Mouse (Mus musculus) hindbrain, embryonic 15.5 days (tissue): ENCODE data around the gene Tdrd5. TPM values are rescaled to one million over a fixed set of nuclear protein-coding genes. Genes with fewer than 3 reads are reported as not detected.

ENCODE experiments used
- ATAC-seq: fragments of 200-750 bp; cut with Nextera tagmentation; 2 replicates; pipeline ENCODE4 v1.8.0; 2017; ENCODE audit warnings: low read depth, moderate number of reproducible peaks, moderate TSS enrichment; ENCODE audit not compliant: low FRiP score
- H3K27ac ChIP-seq: fragments of 300-500 bp; sonication (generic); replicated peaks from 2 replicates; pipeline ENCODE4 v1.5.1; 2015; ENCODE audit warnings: mild to moderate bottlenecking, inconsistent platforms
- H3K27me3 ChIP-seq: fragments of 300-500 bp; sonication (generic); 2 replicates; pipeline ENCODE4 v1.6.1; 2015; ENCODE audit warnings: control low read depth, inconsistent platforms
- H3K36me3 ChIP-seq: fragments of 300-500 bp; sonication (generic); 2 replicates; pipeline ENCODE4 v1.6.1; 2015; ENCODE audit warnings: control low read depth, inconsistent platforms
- H3K4me1 ChIP-seq: fragments of 300-500 bp; sonication (generic); replicated peaks from 2 replicates; pipeline ENCODE4 v1.6.1; 2015; ENCODE audit warnings: control low read depth, inconsistent platforms
- H3K4me2 ChIP-seq: fragments of 300-500 bp; sonication (generic); 2 replicates; pipeline ENCODE4 v1.6.1; 2015; ENCODE audit warnings: moderate library complexity, mild to moderate bottlenecking, inconsistent platforms
- H3K4me3 ChIP-seq: fragments of 300-500 bp; sonication (generic); 2 replicates; pipeline ENCODE4 v1.5.1; 2015; ENCODE audit warnings: mild to moderate bottlenecking, inconsistent platforms
- H3K9ac ChIP-seq: fragments of 300-500 bp; sonication (generic); 2 replicates; pipeline ENCODE4 v1.6.1; 2015; ENCODE audit warnings: inconsistent platforms
- H3K9me3 ChIP-seq: fragments of 300-500 bp; sonication (generic); 2 replicates; pipeline ENCODE4 v1.6.1; 2016; ENCODE audit warnings: control low read depth, inconsistent platforms
- WGBS: fragments of 180-500 bp; shearing (Covaris S2); methylation state at CpG from one replicate; pipeline ENCODE4 v1.1.7; 2015; 5-methylcytosine and 5-hydroxymethylcytosine counted together
- polyA plus RNA-seq: library from polyadenylated mRNA; unstranded; fragments of >200 nt; fragmentation: Nextera tagmentation; extraction: Ambion mirVana; gene quantifications from 2 replicates; pipeline ENCODE4 v1.2.1, GENCODE M21; 2015

Gene Tdrd5
- polyA plus RNA-seq, 1 experiment from 2014 or later: 0.88 TPM

DNA sequence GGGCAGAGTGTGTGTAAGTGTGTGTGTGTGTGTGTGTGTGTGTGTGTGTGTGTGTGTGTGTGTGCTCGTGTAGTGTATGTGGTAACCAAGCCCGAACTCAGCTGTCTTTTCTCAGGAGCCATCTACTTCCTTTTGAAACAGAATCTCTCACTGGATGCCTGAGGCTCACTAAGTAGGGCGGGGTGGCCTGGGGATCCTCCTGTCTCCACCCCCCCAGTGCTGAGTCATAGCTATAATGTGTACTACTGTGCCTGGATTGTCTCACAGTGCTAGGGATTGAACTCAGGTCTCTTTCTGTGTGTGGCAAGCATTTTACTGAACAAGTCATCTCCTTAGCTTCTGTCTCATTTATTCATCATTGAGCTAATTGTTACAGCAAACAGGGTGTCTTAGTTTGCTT, 86.1 kb downstream of the Tdrd5 start:
- Histone ChIP-seq H3K4me2 (no peak overlapping the region), H3K4me3 (no peak overlapping the region), H3K27ac (no peak overlapping the region), H3K9me3 (no peaks in the 10 kb centered on the region), H3K27me3 (no peaks in the 10 kb centered on the region), H3K9ac (no peak overlapping the region), H3K36me3 (no peaks in the 10 kb centered on the region), H3K4me1 (peaks cover 15% of the 10 kb centered on the region)
- no peak for ATAC-seq
- 54% methylated on average over 3 of the region's 3 CpGs for WGBS

- Histone ChIP-seq H3K27ac (no peak overlapping the region), H3K36me3 (no peaks in the 10 kb centered on the region), H3K4me2 (no peak overlapping the region), H3K9me3 (no peaks in the 10 kb centered on the region), H3K4me1 (peaks cover 3% of the 10 kb centered on the region; the same call in 1 of the 2 replicates), H3K9ac (no peak overlapping the region), H3K27me3 (no peaks in the 10 kb centered on the region), H3K4me3 (no peak overlapping the region)
- ATAC-seq: no peak
- 57% methylated on average over 4 of the region's 4 CpGs for WGBS
Measured at GRCm38 (mm10) chr1:156216249-156216648, 87.2 kb downstream of the Tdrd5 start.

GRCm38 (mm10) chr1:156214651-156215050, 88.8 kb downstream of the Tdrd5 start:
- no peak overlapping the region for H3K9ac ChIP-seq
- no peaks in the 10 kb centered on the region for H3K36me3 ChIP-seq
- no peak for ATAC-seq
- H3K27ac ChIP-seq: no peak overlapping the region
- H3K4me3 ChIP-seq: no peak overlapping the region
- no peak overlapping the region for H3K4me2 ChIP-seq
- 0 out of 2 replicates have a peak, but pooled peaks cover 3% of the 10 kb centered on the region for H3K4me1 ChIP-seq
- no peaks in the 10 kb centered on the region for H3K9me3 ChIP-seq
- H3K27me3 ChIP-seq: no peaks in the 10 kb centered on the region
- 88% methylated on average over 8 of the region's 8 CpGs for WGBS

DNA sequence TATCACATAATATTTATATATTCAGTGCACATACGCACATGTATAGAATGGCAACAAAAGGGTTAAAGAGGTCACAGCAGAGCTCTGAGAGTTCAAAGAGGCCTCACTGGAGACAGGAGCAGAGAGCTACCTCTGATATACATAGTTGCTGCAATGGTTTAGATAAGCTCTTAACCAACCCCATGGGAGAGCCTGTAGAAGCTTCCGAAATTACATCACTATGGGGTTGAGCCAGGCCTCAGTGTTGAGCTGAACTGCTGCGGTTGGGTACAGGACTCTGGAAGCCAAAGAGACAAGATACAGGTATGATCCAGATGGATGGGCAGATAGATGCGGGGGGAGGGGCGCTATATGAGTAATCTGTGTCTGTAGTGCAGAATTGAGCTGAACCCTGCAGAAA, 90.5 kb downstream of the Tdrd5 start:
- Histone ChIP-seq H3K4me1 (no peaks in the 10 kb centered on the region), H3K9ac (no peak overlapping the region), H3K36me3 (no peaks in the 10 kb centered on the region), H3K4me3 (no peak overlapping the region), H3K4me2 (no peak overlapping the region), H3K27ac (no peak overlapping the region), H3K27me3 (no peaks in the 10 kb centered on the region), H3K9me3 (no peaks in the 10 kb centered on the region)
- 92% methylated on average over 5 of the region's 5 CpGs for WGBS
- no peak for ATAC-seq

- H3K36me3 ChIP-seq: no peaks in the 10 kb centered on the region
- no peaks in the 10 kb centered on the region for H3K4me1 ChIP-seq
- no peak for ATAC-seq
- no peak overlapping the region for H3K4me2 ChIP-seq
- H3K9ac ChIP-seq: no peak overlapping the region
- H3K9me3 ChIP-seq: no peaks in the 10 kb centered on the region
- 45% methylated on average over 6 of the region's 6 CpGs for WGBS
- no peak overlapping the region for H3K27ac ChIP-seq
- no peak overlapping the region for H3K4me3 ChIP-seq
- peaks cover 8% of the 10 kb centered on the region; the same call in 1 of the 2 replicates for H3K27me3 ChIP-seq
Measured at GRCm38 (mm10) chr1:156211809-156212317, 91.6 kb downstream of the Tdrd5 start.

Other genes starting within 250 kb of the Tdrd5 start
- 3.7 and 4.6 TPM in 2 replicates for gene Fam163a, start 98.6 kb downstream of the Tdrd5 start, polyA plus RNA-seq
- gene Nphs2, start 7.1 kb upstream of the Tdrd5 start, polyA plus RNA-seq: 0.31 and 0.34 TPM in 2 replicates
- 525 and 565 TPM in 2 replicates for gene Gm2000, start 62.4 kb upstream of the Tdrd5 start, polyA plus RNA-seq
- gene Axdnd1, start 117.5 kb upstream of the Tdrd5 start, polyA plus RNA-seq: 0.31 TPM in 2 replicates
- gene Soat1, start 170.7 kb upstream of the Tdrd5 start, polyA plus RNA-seq: 11.3 and 11.7 TPM in 2 replicates
- gene Gm10031, start 220.3 kb upstream of the Tdrd5 start, polyA plus RNA-seq: 0.44 and 0.84 TPM in 2 replicates